Mouse (Mus musculus) limb, embryonic 14.5 days (tissue): Measurements from ENCODE around the gene Kank1. TPM values are rescaled to one million over a fixed set of nuclear protein-coding genes. Genes with fewer than 3 reads are reported as not detected.

Experiments
- ATAC-seq: fragments of 200-750 bp; cut with Nextera tagmentation; 2 replicates; pipeline ENCODE4 v1.8.0; 2017; ENCODE audit warnings: low read depth, moderate number of reproducible peaks, moderate TSS enrichment; ENCODE audit not compliant: low FRiP score
- DNase-seq: peaks from one replicate; pipeline ENCODE4 v3.0.0-alpha.2; 2015; ENCODE audit warnings: low spot score
- H3K27ac ChIP-seq: fragments of 300-500 bp; sonication (generic); replicated peaks from 2 replicates; pipeline ENCODE4 v1.5.1; 2014; ENCODE audit warnings: low read depth, mild to moderate bottlenecking, low read length, moderate library complexity, mixed read lengths
- H3K27me3 ChIP-seq: fragments of 300-500 bp; sonication (generic); 2 replicates; pipeline ENCODE4 v1.6.1; 2014; ENCODE audit warnings: low read length, mixed read lengths; ENCODE audit not compliant: control insufficient read depth, insufficient read depth
- H3K36me3 ChIP-seq: fragments of 300-500 bp; sonication (generic); 2 replicates; pipeline ENCODE4 v1.6.1; 2014; ENCODE audit warnings: mild to moderate bottlenecking, low read length, moderate library complexity, mixed read lengths; ENCODE audit not compliant: control insufficient read depth, insufficient read depth
- H3K4me1 ChIP-seq: fragments of 300-500 bp; sonication (generic); 2 replicates; pipeline ENCODE4 v1.6.1; 2014; ENCODE audit warnings: antibody characterized with exemption, low read length, mixed read lengths; ENCODE audit not compliant: control insufficient read depth, insufficient read depth
- H3K4me2 ChIP-seq: fragments of 300-500 bp; sonication (generic); replicated peaks from 2 replicates; pipeline ENCODE4 v1.6.1; 2014; ENCODE audit warnings: low read depth, mild to moderate bottlenecking, low read length, moderate library complexity; ENCODE audit not compliant: severe bottlenecking
- H3K4me3 ChIP-seq: fragments of 300-500 bp; sonication (generic); replicated peaks from 2 replicates; pipeline ENCODE4 v1.5.1; 2014; ENCODE audit warnings: low read length
- H3K9ac ChIP-seq: fragments of 300-500 bp; sonication (generic); 2 replicates; pipeline ENCODE4 v1.6.1; 2014; ENCODE audit warnings: mild to moderate bottlenecking, low read depth, low read length, moderate library complexity; ENCODE audit not compliant: severe bottlenecking
- H3K9me3 ChIP-seq: fragments of 300-500 bp; sonication (generic); 2 replicates; pipeline ENCODE4 v1.6.1; 2016; ENCODE audit warnings: low read length; ENCODE audit not compliant: control insufficient read depth
- POLR2A ChIP-seq: fragments of 200-500 bp; IDR thresholded peaks from 2 replicates; pipeline ENCODE4 v1.8.0; 2012; ENCODE audit warnings: inconsistent platforms, mild to moderate bottlenecking, moderate library complexity, borderline replicate concordance; ENCODE audit not compliant: insufficient read depth, insufficient read length; ENCODE audit errors: extremely low read depth
- WGBS: fragments of 180-500 bp; shearing (Covaris S2); extraction: QIAGEN DNeasy Blood & Tissue Kit; methylation state at CpG from one replicate; pipeline ENCODE4 v1.1.7; 2014; 5-methylcytosine and 5-hydroxymethylcytosine counted together
- polyA plus RNA-seq, 2 experiments: library from polyadenylated mRNA; depleted of rRNA in 1 of 2; stranded (reverse) in 1 of 2; unstranded in 1 of 2; fragments of >200 nt; fragmentation: Nextera tagmentation in 1 of 2; extraction: Ambion mirVana in 1 of 2; gene quantifications; 2 replicates each; pipeline versions ENCODE4 v1.2.1 to v1.2.3; 2012 to 2014

The Kank1 gene
- polyA plus RNA-seq, 2 experiments = 26.0 to 38.2 TPM

DNA sequence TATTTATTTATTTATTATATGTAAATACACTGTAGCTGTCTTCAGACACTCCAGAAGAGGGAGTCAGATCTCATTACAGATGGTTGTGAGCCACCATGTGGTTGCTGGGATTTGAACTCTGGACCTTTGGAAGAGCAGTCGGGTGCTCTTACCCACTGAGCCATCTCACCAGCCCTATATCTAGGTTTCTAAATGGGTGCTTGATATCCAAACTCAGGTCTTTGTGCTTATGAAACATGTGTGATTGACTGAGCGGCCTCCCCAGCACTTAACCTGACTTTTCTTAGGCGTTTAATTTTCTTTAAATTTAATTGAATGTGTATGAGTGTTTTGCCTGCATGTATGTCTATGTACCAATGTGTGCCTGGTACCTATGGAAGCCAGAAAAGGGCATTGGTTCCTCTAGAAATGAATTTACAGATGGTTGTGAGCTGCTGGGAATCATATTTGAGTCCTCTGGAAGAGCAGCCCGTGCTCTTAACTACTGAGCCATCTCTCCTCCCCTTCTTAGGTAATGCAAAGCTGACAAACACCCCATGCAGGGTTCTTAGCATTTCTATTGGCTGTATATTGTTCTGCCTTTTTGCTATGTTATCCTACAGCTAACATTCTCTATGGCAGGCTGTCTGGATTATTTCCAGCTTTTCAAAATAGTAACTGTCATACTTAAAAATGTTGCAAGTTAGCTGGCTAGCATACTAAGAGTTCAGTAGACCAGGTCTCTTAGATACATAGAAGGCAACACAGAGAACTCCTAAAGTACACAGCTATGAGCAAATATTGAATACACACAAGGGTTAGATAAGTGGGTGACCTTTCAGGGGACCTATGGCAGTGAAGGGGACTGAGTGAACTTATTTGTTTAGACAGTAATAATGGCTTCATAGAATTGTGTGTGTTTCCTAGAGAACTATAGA is 6.5 kb upstream of the Kank1 start:
- Histone ChIP-seq H3K27me3 (no peaks in the 10 kb centered on the region), H3K4me2 (no peak overlapping the region), H3K9me3 (no peaks in the 10 kb centered on the region), H3K4me1 (no peaks in the 10 kb centered on the region), H3K9ac (no peak overlapping the region), H3K4me3 (no peak overlapping the region), H3K27ac (no peak overlapping the region), H3K36me3 (no peaks in the 10 kb centered on the region)
- ATAC-seq (no peak), DNase-seq (no peak)
- 81% methylated on average over 4 of the region's 4 CpGs for WGBS
- no peak for TF ChIP-seq POLR2A

DNA sequence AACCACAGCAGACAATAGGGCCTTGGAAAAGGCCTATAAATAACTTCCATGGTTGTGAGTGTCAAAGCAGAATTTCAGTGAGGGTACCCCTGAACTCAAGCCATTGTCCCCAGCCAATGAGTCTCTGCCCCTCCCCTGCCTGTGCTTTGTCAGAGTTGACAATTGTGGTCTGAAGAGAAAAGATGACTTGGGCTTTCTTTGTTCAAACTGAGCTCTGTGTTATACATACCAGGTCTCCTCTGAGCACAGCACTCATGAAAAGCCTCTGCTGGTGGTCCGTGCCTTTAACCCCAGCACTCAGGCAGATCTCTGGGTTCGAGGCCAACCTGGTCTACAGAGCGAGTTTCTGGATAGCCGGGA is 5.8 kb upstream of the Kank1 start:
- Histone ChIP-seq H3K4me3 (no peak overlapping the region), H3K9ac (no peak overlapping the region), H3K27ac (no peak overlapping the region), H3K4me2 (no peak overlapping the region), H3K4me1 (no peaks in the 10 kb centered on the region), H3K9me3 (no peaks in the 10 kb centered on the region), H3K27me3 (no peaks in the 10 kb centered on the region), H3K36me3 (no peaks in the 10 kb centered on the region)
- DNase-seq (no peak), ATAC-seq (no peak)
- WGBS = 82% methylated on average over 4 of the region's 4 CpGs
- no peak for TF ChIP-seq POLR2A

DNA sequence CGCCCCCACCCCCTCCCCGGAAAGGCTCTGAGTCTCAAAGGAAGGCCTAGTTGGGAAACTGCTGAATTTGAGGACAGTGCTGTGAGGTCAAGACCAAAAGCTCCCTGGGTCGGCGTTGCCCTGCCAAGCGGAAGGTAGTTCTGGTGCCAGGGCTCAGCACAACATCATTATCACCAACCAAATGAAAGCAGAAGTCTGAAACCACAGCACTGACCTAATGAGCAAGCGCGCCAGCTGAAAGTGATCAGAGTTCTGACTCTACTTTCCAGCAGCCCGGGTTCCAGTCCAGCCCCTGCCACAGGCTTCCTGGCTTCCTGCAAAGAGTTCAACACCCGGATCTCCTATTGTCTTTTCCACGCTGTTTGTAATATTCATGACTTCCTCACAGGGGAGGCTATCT is 4.7 kb upstream of the Kank1 start:
- Histone ChIP-seq H3K9me3 (no peaks in the 10 kb centered on the region), H3K4me1 (no peaks in the 10 kb centered on the region; the same call in 1 of the 2 replicates), H3K4me2 (no peak overlapping the region), H3K4me3 (no peak overlapping the region), H3K27me3 (no peaks in the 10 kb centered on the region), H3K36me3 (no peaks in the 10 kb centered on the region), H3K9ac (no peak overlapping the region), H3K27ac (no peak overlapping the region)
- no peak for ATAC-seq
- TF ChIP-seq POLR2A = no peak
- DNase-seq = no peak
- WGBS = 54% methylated on average over 10 of the region's 10 CpGs

DNA sequence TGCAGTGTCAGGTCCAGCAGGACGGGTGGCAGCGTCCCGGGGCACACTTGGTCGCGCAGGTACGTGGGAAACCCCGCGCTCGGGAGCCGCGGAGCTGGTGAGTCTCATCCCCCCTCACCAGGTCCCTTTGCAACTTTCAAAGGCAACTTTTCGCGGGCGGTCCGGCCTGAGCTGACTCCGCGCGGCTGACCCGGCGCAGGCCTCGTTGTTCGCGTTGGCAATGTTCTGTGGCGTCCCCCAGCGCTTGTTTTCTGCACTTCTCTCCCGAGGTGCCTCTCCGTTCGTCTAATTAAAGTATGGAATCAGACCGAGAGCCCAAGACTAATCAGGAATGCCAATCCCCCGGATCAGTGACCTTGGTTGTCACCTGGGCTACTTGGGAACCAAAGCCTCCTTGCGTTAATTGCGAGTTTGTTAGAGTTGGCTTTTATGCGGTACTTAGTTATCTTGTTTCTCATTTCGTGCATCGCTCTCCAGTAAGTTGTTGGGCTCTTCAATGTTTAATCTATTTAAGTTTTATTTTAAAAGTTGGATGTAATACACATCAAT is 791 bp downstream of the Kank1 start:
- peak overlapping the region; percentile 70 for H3K4me3 ChIP-seq
- no peak overlapping the region for H3K27ac ChIP-seq
- no peak for ATAC-seq
- no peaks in the 10 kb centered on the region for H3K9me3 ChIP-seq
- no peaks in the 10 kb centered on the region for H3K36me3 ChIP-seq
- H3K9ac ChIP-seq = peak overlapping the region; percentile 58
- DNase-seq = no peak
- no peak for TF ChIP-seq POLR2A
- H3K27me3 ChIP-seq = peaks cover 13% of the 10 kb centered on the region
- H3K4me1 ChIP-seq = no peaks in the 10 kb centered on the region; the same call in 1 of the 2 replicates
- peak overlapping the region; percentile 99 for H3K4me2 ChIP-seq
- under 1% methylated on average over 25 of the region's 35 CpGs for WGBS

DNA sequence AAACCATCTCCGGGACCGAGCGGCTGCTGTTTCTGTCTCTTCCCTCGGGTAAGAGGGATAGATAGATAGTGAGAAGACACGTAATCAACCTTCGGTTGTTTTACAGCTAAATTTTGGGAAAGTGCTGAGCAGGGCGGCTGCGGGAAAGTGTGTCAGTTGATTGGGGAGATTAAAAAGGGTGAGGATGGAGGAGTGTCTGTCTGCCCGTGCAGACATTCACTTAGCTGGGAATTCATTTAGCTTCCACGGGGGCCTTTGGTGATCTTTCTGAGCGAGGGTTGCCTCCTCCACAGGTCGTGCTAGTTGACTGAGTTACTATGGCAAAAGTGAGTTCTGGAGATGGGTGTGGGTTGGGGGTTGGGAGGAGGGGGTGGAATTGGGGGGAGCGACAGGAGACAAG is 1.3 kb downstream of the Kank1 start:
- Histone ChIP-seq H3K9ac (no peak overlapping the region), H3K27me3 (peaks cover 13% of the 10 kb centered on the region), H3K4me2 (peak overlapping the region; percentile 99; the same call in 1 of the 2 replicates), H3K4me3 (peak overlapping the region; percentile 70), H3K27ac (no peak overlapping the region), H3K9me3 (no peaks in the 10 kb centered on the region), H3K4me1 (no peaks in the 10 kb centered on the region; the same call in 1 of the 2 replicates), H3K36me3 (no peaks in the 10 kb centered on the region)
- DNase-seq = no peak
- no peak for ATAC-seq
- 7% methylated on average over 13 of the region's 13 CpGs for WGBS
- no peak for TF ChIP-seq POLR2A
